Mouse (Mus musculus) neural tube, embryonic 15.5 days (tissue): ENCODE data around the gene Nfe2. TPM values are rescaled to one million over a fixed set of nuclear protein-coding genes. Genes with fewer than 3 reads are reported as not detected.
"Not testable (repeated sequence)": the region's sequence is repeated elsewhere in the genome, so short reads cannot be mapped to it uniquely, and the experiment has no call there.

Experiments used
- ATAC-seq: fragments of 200-750 bp; cut with Nextera tagmentation; 2 replicates; pipeline ENCODE4 v1.8.0; 2017; ENCODE audit warnings: mild to moderate bottlenecking, moderate TSS enrichment, moderate library complexity; ENCODE audit not compliant: low FRiP score
- H3K27ac ChIP-seq: fragments of 300-500 bp; sonication (generic); replicated peaks from 2 replicates; pipeline ENCODE4 v1.5.1; 2015; ENCODE audit warnings: mild to moderate bottlenecking, inconsistent platforms
- H3K27me3 ChIP-seq: fragments of 300-500 bp; sonication (generic); replicated peaks from 2 replicates; pipeline ENCODE4 v1.6.1; 2015; ENCODE audit warnings: inconsistent platforms
- H3K36me3 ChIP-seq: fragments of 300-500 bp; sonication (generic); 2 replicates; pipeline ENCODE4 v1.6.1; 2015; ENCODE audit warnings: inconsistent platforms
- H3K4me1 ChIP-seq: fragments of 300-500 bp; sonication (generic); 2 replicates; pipeline ENCODE4 v1.6.1; 2015; ENCODE audit warnings: inconsistent platforms
- H3K4me2 ChIP-seq: fragments of 300-500 bp; sonication (generic); 2 replicates; pipeline ENCODE4 v1.6.1; 2015; ENCODE audit warnings: inconsistent platforms, mild to moderate bottlenecking, moderate library complexity
- H3K4me3 ChIP-seq: fragments of 300-500 bp; sonication (generic); replicated peaks from 2 replicates; pipeline ENCODE4 v1.5.1; 2015; ENCODE audit warnings: mild to moderate bottlenecking, inconsistent platforms
- H3K9ac ChIP-seq: fragments of 300-500 bp; sonication (generic); replicated peaks from 2 replicates; pipeline ENCODE4 v1.6.1; 2015; ENCODE audit warnings: mild to moderate bottlenecking, inconsistent platforms
- H3K9me3 ChIP-seq: fragments of 300-500 bp; sonication (generic); replicated peaks from 2 replicates; pipeline ENCODE4 v1.6.1; 2016; ENCODE audit warnings: inconsistent platforms
- WGBS: fragments of 180-500 bp; shearing (Covaris S2); methylation state at CpG from one replicate; pipeline ENCODE4 v1.1.7; 2015; ENCODE audit warnings: mixed read lengths; 5-methylcytosine and 5-hydroxymethylcytosine counted together
- polyA plus RNA-seq: library from polyadenylated mRNA; unstranded; fragments of >200 nt; fragmentation: Nextera tagmentation; extraction: Ambion mirVana; gene quantifications from 2 replicates; pipeline ENCODE4 v1.2.1, GENCODE M21; 2015

Gene Nfe2
- polyA plus RNA-seq, 1 experiment from 2014 or later = 0.99 TPM

DNA sequence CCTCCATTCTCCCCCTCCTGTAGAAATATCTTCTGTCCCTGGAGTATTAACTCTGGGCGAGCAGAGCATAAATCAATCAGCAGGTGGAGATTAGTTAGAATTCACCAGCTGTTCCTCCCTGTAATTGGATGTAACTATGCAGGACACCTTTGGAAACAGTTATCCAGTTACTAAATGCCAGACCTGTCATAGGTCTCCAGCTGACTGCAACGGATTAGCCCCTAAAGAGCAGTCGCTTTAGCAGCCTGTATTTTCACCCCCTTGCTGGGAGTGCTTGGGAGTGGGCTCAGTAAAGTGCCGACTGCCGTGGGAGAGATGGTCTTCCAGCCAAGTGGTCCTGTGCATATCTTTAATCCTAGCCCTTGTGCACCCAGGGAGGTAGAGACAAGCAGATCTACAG is 31.4 kb upstream of the Nfe2 start:
- H3K4me1 ChIP-seq = peaks cover 40% of the 10 kb centered on the region
- H3K9ac ChIP-seq = 0 out of 2 replicates have a peak overlapping the region, but pooled peaks have one; percentile 11
- no peak overlapping the region for H3K4me2 ChIP-seq
- ATAC-seq = 0 out of 2 replicates have a peak, but pooled peaks have one; percentile 15
- 11% methylated on average over 5 of the region's 5 CpGs for WGBS
- H3K27me3 ChIP-seq = no peaks in the 10 kb centered on the region
- H3K36me3 ChIP-seq = peaks cover 33% of the 10 kb centered on the region
- peak overlapping the region; percentile 76 for H3K27ac ChIP-seq
- no peak overlapping the region for H3K4me3 ChIP-seq
- H3K9me3 ChIP-seq = no peaks in the 10 kb centered on the region

GRCm38 (mm10) chr15:103285778-103286417 is 27.7 kb upstream of the Nfe2 start:
- Histone ChIP-seq H3K9ac (no peak overlapping the region; the same call in 1 of the 2 replicates), H3K4me3 (no peak overlapping the region)
- ATAC-seq = peak; percentile 40

GRCm38 (mm10) chr15:103284647-103285046 is 26.4 kb upstream of the Nfe2 start:
- WGBS = 40% methylated on average over 2 of the region's 2 CpGs
- Histone ChIP-seq H3K4me3 (no peak overlapping the region), H3K27me3 (no peaks in the 10 kb centered on the region), H3K27ac (peak overlapping the region; percentile 75), H3K9me3 (no peaks in the 10 kb centered on the region), H3K36me3 (0 out of 2 replicates have a peak, but pooled peaks cover 5% of the 10 kb centered on the region), H3K9ac (no peak overlapping the region), H3K4me2 (no peak overlapping the region), H3K4me1 (peaks cover 25% of the 10 kb centered on the region)
- ATAC-seq = no peak

More at GRCm38 (mm10) chr15:103285778-103286417, 27.7 kb upstream of the Nfe2 start:
- peaks cover 35% of the 10 kb centered on the region for H3K4me1 ChIP-seq
- H3K27ac ChIP-seq = peak overlapping the region; percentile 75
- peaks cover 9% of the 10 kb centered on the region; the same call in 1 of the 2 replicates for H3K36me3 ChIP-seq
- 44% methylated on average over 1 of the region's 1 CpGs for WGBS
- no peaks in the 10 kb centered on the region for H3K9me3 ChIP-seq
- no peak overlapping the region for H3K4me2 ChIP-seq
- H3K27me3 ChIP-seq = no peaks in the 10 kb centered on the region

DNA sequence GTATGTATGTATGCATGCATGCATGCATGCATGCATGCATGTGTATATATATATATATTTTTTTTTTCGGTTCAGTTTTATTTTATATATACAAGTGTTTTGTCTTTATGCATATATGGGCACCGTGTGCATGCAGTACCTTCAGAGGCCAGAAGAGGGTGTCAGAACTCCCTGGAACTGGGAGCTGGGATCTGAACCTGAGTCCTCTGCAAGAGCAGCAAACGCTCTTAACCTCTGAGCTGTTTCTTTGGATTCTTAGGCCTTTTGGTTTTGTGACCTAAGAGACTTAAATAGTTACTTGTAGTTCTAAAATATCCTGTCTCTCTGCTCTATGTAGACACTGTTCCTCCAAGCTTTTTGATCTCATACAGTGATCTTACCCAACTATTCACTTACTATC is 25.9 kb upstream of the Nfe2 start:
- 54% methylated on average over 3 of the region's 3 CpGs for WGBS
- Histone ChIP-seq H3K27ac (no peak overlapping the region), H3K36me3 (0 out of 2 replicates have a peak, but pooled peaks cover 5% of the 10 kb centered on the region), H3K27me3 (no peaks in the 10 kb centered on the region), H3K4me1 (peaks cover 19% of the 10 kb centered on the region), H3K9ac (no peak overlapping the region), H3K4me2 (no peak overlapping the region), H3K9me3 (no peaks in the 10 kb centered on the region), H3K4me3 (no peak overlapping the region)
- no peak for ATAC-seq

- Histone ChIP-seq H3K27ac (no peak overlapping the region), H3K4me2 (no peak overlapping the region), H3K4me3 (no peak overlapping the region), H3K9ac (no peak overlapping the region), H3K9me3 (no peaks in the 10 kb centered on the region), H3K4me1 (peaks cover 34% of the 10 kb centered on the region), H3K36me3 (no peaks in the 10 kb centered on the region), H3K27me3 (no peaks in the 10 kb centered on the region)
- ATAC-seq = no peak
- 94% methylated on average over 3 of the region's 3 CpGs for WGBS
Measured at GRCm38 (mm10) chr15:103281465-103282205, 23.4 kb upstream of the Nfe2 start.

DNA sequence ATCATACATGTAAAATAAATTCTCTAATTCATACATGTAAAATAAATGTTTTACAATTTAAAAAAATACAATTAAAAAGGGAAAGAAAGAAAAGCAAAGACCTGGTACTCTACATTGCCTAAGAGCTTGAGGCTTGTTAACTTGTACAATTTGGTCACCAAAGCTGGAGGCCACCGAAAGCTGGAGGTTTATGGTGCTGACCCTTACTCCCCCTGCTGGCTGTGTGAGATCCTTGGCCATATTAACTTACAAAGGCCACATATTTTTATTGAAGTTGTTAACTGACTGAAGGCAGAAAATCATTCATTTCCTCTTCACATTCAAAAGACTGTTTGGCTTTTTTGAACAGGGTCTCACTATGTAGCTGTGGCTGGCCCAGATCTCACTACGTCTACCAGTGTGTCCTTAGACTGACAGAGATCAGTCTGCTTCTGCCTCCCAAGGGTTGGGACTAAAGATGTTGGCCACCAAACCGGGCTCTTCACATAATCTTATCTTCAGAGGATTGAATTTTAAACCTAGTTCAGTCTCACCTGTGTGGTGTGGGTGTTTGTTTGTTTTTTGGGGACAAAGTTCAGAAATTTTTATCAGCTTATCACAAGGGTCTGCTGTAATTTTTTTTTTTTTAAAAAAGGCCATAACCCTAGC is 22.7 kb upstream of the Nfe2 start:
- Histone ChIP-seq H3K36me3 (no peaks in the 10 kb centered on the region), H3K9ac (no peak overlapping the region), H3K27ac (no peak overlapping the region), H3K9me3 (no peaks in the 10 kb centered on the region), H3K4me1 (peaks cover 32% of the 10 kb centered on the region), H3K27me3 (no peaks in the 10 kb centered on the region), H3K4me3 (no peak overlapping the region), H3K4me2 (no peak overlapping the region)
- ATAC-seq = no peak
- WGBS = 69% methylated on average over 3 of the region's 3 CpGs

- no peak overlapping the region for H3K4me2 ChIP-seq
- H3K9me3 ChIP-seq = no peaks in the 10 kb centered on the region
- no peak overlapping the region for H3K27ac ChIP-seq
- H3K9ac ChIP-seq = no peak overlapping the region
- H3K36me3 ChIP-seq = no peaks in the 10 kb centered on the region
- ATAC-seq = no peak
- WGBS = 53% methylated on average over 3 of the region's 3 CpGs
- peaks cover 23% of the 10 kb centered on the region for H3K4me1 ChIP-seq
- no peak overlapping the region for H3K4me3 ChIP-seq
- H3K27me3 ChIP-seq = no peaks in the 10 kb centered on the region
Measured at GRCm38 (mm10) chr15:103279750-103280149, 21.5 kb upstream of the Nfe2 start.

DNA sequence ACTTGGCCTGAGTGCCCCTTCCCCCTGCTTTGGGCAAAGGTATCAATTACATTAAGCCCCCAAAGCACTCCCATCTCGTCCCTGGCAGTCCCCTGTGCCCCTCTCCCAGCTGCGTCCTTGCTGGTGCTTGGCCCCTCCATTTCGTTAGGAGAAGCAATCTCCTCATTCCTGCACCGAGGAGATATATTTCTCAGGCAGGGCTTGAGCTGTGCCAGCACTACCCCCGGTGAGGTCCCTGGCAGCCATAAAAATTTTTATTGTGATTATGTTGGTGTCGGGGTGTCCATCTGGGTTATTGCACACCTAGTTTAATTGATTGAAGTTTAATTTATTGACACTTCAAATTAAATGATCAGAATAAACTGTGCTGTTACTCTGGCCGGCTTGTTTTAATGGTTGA is 19.7 kb upstream of the Nfe2 start:
- Histone ChIP-seq H3K4me1 (peaks cover 38% of the 10 kb centered on the region), H3K27me3 (no peaks in the 10 kb centered on the region), H3K9ac (no peak overlapping the region), H3K4me3 (no peak overlapping the region), H3K9me3 (no peaks in the 10 kb centered on the region), H3K27ac (peak overlapping the region; percentile 71), H3K36me3 (no peaks in the 10 kb centered on the region), H3K4me2 (peak overlapping the region; percentile 11; the same call in 1 of the 2 replicates)
- ATAC-seq = peak; percentile 58
- 18% methylated on average over 7 of the region's 7 CpGs for WGBS

DNA sequence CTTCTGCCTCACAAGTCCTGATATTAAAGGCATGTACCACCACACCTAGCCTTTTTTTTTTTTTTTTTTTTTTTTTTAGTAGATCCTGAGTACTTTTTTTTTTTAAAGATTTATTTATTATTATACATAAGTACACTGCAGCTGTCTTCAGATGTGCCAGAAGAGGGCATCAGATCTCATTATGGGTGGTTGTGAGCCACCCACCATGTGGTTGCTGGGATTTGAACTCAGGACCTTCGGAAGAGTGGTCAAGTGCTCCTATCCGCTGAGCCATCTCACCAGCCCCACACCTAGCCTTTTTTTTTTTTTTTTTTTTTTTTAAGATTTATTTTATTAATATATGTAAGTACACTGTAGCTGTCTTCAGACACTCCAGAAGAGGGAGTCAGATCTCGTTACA is 17.7 kb upstream of the Nfe2 start:
- not testable (repeated sequence) for ATAC-seq, H3K4me2 ChIP-seq, H3K27me3 ChIP-seq, H3K9me3 ChIP-seq, H3K4me3 ChIP-seq, H3K9ac ChIP-seq, H3K36me3 ChIP-seq, H3K27ac ChIP-seq
- H3K4me1 ChIP-seq = peaks cover 38% of the 10 kb centered on the region
- WGBS = 89% methylated on average over 3 of the region's 3 CpGs

- H3K9me3 ChIP-seq = no peaks in the 10 kb centered on the region
- H3K4me1 ChIP-seq = peaks cover 25% of the 10 kb centered on the region
- H3K27ac ChIP-seq = peak within 1 kb of the TSS; percentile 81
- no peaks in the 10 kb centered on the region for H3K36me3 ChIP-seq
- H3K4me2 ChIP-seq = peak within 1 kb of the TSS; percentile 72
- peak within 1 kb of the TSS; percentile 93 for H3K9ac ChIP-seq
- under 1% methylated on average over 38 of the region's 38 CpGs for WGBS
- H3K27me3 ChIP-seq = no peaks in the 10 kb centered on the region
- H3K4me3 ChIP-seq = peak within 1 kb of the TSS; percentile 96
- peak; percentile 99 for ATAC-seq
Measured at GRCm38 (mm10) chr15:103272419-103273279, 14.4 kb upstream of the Nfe2 start, which contains the start of gene Copz1. TSS of gene Copz1 (plus strand) at chr15:103272714.

- no peak overlapping the region for H3K4me3 ChIP-seq
- WGBS = 84% methylated on average over 4 of the region's 4 CpGs
Measured at GRCm38 (mm10) chr15:103268903-103269302, 10.7 kb upstream of the Nfe2 start.

More at GRCm38 (mm10) chr15:103268903-103269302, 10.7 kb upstream of the Nfe2 start:
- no peak overlapping the region for H3K27ac ChIP-seq
- no peaks in the 10 kb centered on the region for H3K9me3 ChIP-seq
- H3K27me3 ChIP-seq = no peaks in the 10 kb centered on the region
- H3K4me1 ChIP-seq = peaks cover 7% of the 10 kb centered on the region
- H3K36me3 ChIP-seq = no peaks in the 10 kb centered on the region
- no peak overlapping the region for H3K9ac ChIP-seq
- no peak for ATAC-seq
- no peak overlapping the region for H3K4me2 ChIP-seq
